Mouse (Mus musculus): Measurements from ENCODE around the gene Ints3. TPM values are rescaled to one million over a fixed set of nuclear protein-coding genes. Genes with fewer than 3 reads are reported as not detected.

Ints3 gene
- polyA plus RNA-seq, 1 experiment: 66.1 TPM

- TF ChIP-seq POLR2A (IDR thresholded peaks at IDR 0.05; ENCODE audit: borderline replicate concordance, extremely low read depth, insufficient read depth, insufficient read length, poor library complexity, severe bottlenecking) (no peak), CTCF (IDR thresholded peaks at IDR 0.05; ENCODE audit: borderline replicate concordance, extremely low read depth, insufficient read depth, insufficient read length) (no peak)
Measured at GRCm38 (mm10) chr3:90461935-90462334, 28.5 kb upstream of the Ints3 start.

GRCm38 (mm10) chr3:90460315-90460714, 26.9 kb upstream of the Ints3 start:
- no peak for TF ChIP-seq POLR2A (IDR thresholded peaks at IDR 0.05; ENCODE audit: borderline replicate concordance, extremely low read depth, insufficient read depth, insufficient read length, poor library complexity, severe bottlenecking)
- TF ChIP-seq CTCF (IDR thresholded peaks at IDR 0.05; ENCODE audit: borderline replicate concordance, extremely low read depth, insufficient read depth, insufficient read length): no peak
- no peak for DNase-seq (ENCODE audit: low read depth)

More at GRCm38 (mm10) chr3:90461935-90462334, 28.5 kb upstream of the Ints3 start:
- DNase-seq (ENCODE audit: low read depth): no peak

- no peak for DNase-seq (ENCODE audit: low read depth)
- TF ChIP-seq POLR2A (IDR thresholded peaks at IDR 0.05; ENCODE audit: borderline replicate concordance, extremely low read depth, insufficient read depth, insufficient read length, poor library complexity, severe bottlenecking) (no peak), CTCF (IDR thresholded peaks at IDR 0.05; ENCODE audit: borderline replicate concordance, extremely low read depth, insufficient read depth, insufficient read length) (no peak)
Measured at GRCm38 (mm10) chr3:90459727-90460126, 26.3 kb upstream of the Ints3 start.

- no peak for DNase-seq (ENCODE audit: low read depth)
- TF ChIP-seq POLR2A (IDR thresholded peaks at IDR 0.05; ENCODE audit: borderline replicate concordance, extremely low read depth, insufficient read depth, insufficient read length, poor library complexity, severe bottlenecking) (no peak), CTCF (IDR thresholded peaks at IDR 0.05; ENCODE audit: borderline replicate concordance, extremely low read depth, insufficient read depth, insufficient read length) (no peak)
Measured at GRCm38 (mm10) chr3:90454931-90455330, 21.5 kb upstream of the Ints3 start.

- TF ChIP-seq POLR2A (IDR thresholded peaks at IDR 0.05; ENCODE audit: borderline replicate concordance, extremely low read depth, insufficient read depth, insufficient read length, poor library complexity, severe bottlenecking) (no peak), CTCF (IDR thresholded peaks at IDR 0.05; ENCODE audit: borderline replicate concordance, extremely low read depth, insufficient read depth, insufficient read length) (no peak)
- DNase-seq (ENCODE audit: low read depth): no peak
Measured at GRCm38 (mm10) chr3:90451396-90452095, 18.1 kb upstream of the Ints3 start.

- no peak for DNase-seq (ENCODE audit: low read depth)
- TF ChIP-seq POLR2A (IDR thresholded peaks at IDR 0.05; ENCODE audit: borderline replicate concordance, extremely low read depth, insufficient read depth, insufficient read length, poor library complexity, severe bottlenecking) (no peak), CTCF (IDR thresholded peaks at IDR 0.05; ENCODE audit: borderline replicate concordance, extremely low read depth, insufficient read depth, insufficient read length) (no peak)
Measured at GRCm38 (mm10) chr3:90450874-90451273, 17.5 kb upstream of the Ints3 start.

GRCm38 (mm10) chr3:90448626-90449025, 15.2 kb upstream of the Ints3 start:
- no peak for DNase-seq (ENCODE audit: low read depth)
- TF ChIP-seq POLR2A (IDR thresholded peaks at IDR 0.05; ENCODE audit: borderline replicate concordance, extremely low read depth, insufficient read depth, insufficient read length, poor library complexity, severe bottlenecking) (no peak), CTCF (IDR thresholded peaks at IDR 0.05; ENCODE audit: borderline replicate concordance, extremely low read depth, insufficient read depth, insufficient read length) (no peak)

- DNase-seq (ENCODE audit: low read depth): no peak
- TF ChIP-seq CTCF (IDR thresholded peaks at IDR 0.05; ENCODE audit: borderline replicate concordance, extremely low read depth, insufficient read depth, insufficient read length): no peak
- no peak for TF ChIP-seq POLR2A (IDR thresholded peaks at IDR 0.05; ENCODE audit: borderline replicate concordance, extremely low read depth, insufficient read depth, insufficient read length, poor library complexity, severe bottlenecking)
Measured at GRCm38 (mm10) chr3:90447123-90447494, 13.7 kb upstream of the Ints3 start.

- TF ChIP-seq POLR2A (IDR thresholded peaks at IDR 0.05; ENCODE audit: borderline replicate concordance, extremely low read depth, insufficient read depth, insufficient read length, poor library complexity, severe bottlenecking) (peak; percentile 28; the same call in 1 of the 2 replicates), CTCF (IDR thresholded peaks at IDR 0.05; ENCODE audit: borderline replicate concordance, extremely low read depth, insufficient read depth, insufficient read length) (no peak)
- DNase-seq (ENCODE audit: low read depth): peak; percentile 93
Measured at GRCm38 (mm10) chr3:90446389-90447122, 13.1 kb upstream of the Ints3 start.

- peak; percentile 6 for DNase-seq (ENCODE audit: low read depth)
- no peak for TF ChIP-seq POLR2A (IDR thresholded peaks at IDR 0.05; ENCODE audit: borderline replicate concordance, extremely low read depth, insufficient read depth, insufficient read length, poor library complexity, severe bottlenecking)
- TF ChIP-seq CTCF (IDR thresholded peaks at IDR 0.05; ENCODE audit: borderline replicate concordance, extremely low read depth, insufficient read depth, insufficient read length): no peak
Measured at GRCm38 (mm10) chr3:90445417-90446200, 12.2 kb upstream of the Ints3 start.

- no peak for TF ChIP-seq POLR2A (IDR thresholded peaks at IDR 0.05; ENCODE audit: borderline replicate concordance, extremely low read depth, insufficient read depth, insufficient read length, poor library complexity, severe bottlenecking)
- no peak for TF ChIP-seq CTCF (IDR thresholded peaks at IDR 0.05; ENCODE audit: borderline replicate concordance, extremely low read depth, insufficient read depth, insufficient read length)
- no peak for DNase-seq (ENCODE audit: low read depth)
Measured at GRCm38 (mm10) chr3:90443977-90444376, 10.6 kb upstream of the Ints3 start.
